Mouse (Mus musculus): Measurements from ENCODE around the gene Npy1r. TPM values are rescaled to one million over a fixed set of nuclear protein-coding genes. Genes with fewer than 3 reads are reported as not detected.

The Npy1r gene
- polyA plus RNA-seq, 1 experiment from 2014 or later = 0.73 TPM

Other genes with a start within 250 kb of the Npy1r start
- gene Tma16, start 210.7 kb upstream of the Npy1r start, polyA plus RNA-seq (2014; fragmentation: Nextera tagmentation; extraction: Ambion mirVana) = 15.6 and 19.0 TPM in 2 replicates
- gene Tktl2, start 185.4 kb upstream of the Npy1r start, polyA plus RNA-seq (2014; fragmentation: Nextera tagmentation; extraction: Ambion mirVana) = not detected in 2 replicates
- 0.15 TPM in 1 of 2 replicates, not detected in the other for gene Npy5r, start 9.1 kb upstream of the Npy1r start, polyA plus RNA-seq (2014; fragmentation: Nextera tagmentation; extraction: Ambion mirVana)
- gene Naf1, start 163.0 kb downstream of the Npy1r start, polyA plus RNA-seq (2014; fragmentation: Nextera tagmentation; extraction: Ambion mirVana) = 5.6 and 5.9 TPM in 2 replicates